Mouse (Mus musculus) megakaryocyte, adult 5-6 weeks (primary cell): Measurements from ENCODE around the gene Ttll6. TPM values are rescaled to one million over a fixed set of nuclear protein-coding genes. Genes with fewer than 3 reads are reported as not detected.

ENCODE experiments used
- ATAC-seq: 2 replicates; pipeline ENCODE4 v1.8.0; 2016; ENCODE audit warnings: mild to moderate bottlenecking, inconsistent platforms; ENCODE audit not compliant: poor library complexity, severe bottlenecking
- total RNA-seq, 2 experiments: library from RNA; stranded (forward) in 1 of 2; stranded (reverse) in 1 of 2; fragments of 153-499, 151-499 nt in 1 of 2; fragments of 221-1000, 200-1000 nt in 1 of 2; gene quantifications; 2 replicates each; pipeline versions ENCODE4 v1.2.3 to v1.2.4; 2015 to 2017

Gene Ttll6
- total RNA-seq, 2 experiments from 2014 or later: not detected

DNA sequence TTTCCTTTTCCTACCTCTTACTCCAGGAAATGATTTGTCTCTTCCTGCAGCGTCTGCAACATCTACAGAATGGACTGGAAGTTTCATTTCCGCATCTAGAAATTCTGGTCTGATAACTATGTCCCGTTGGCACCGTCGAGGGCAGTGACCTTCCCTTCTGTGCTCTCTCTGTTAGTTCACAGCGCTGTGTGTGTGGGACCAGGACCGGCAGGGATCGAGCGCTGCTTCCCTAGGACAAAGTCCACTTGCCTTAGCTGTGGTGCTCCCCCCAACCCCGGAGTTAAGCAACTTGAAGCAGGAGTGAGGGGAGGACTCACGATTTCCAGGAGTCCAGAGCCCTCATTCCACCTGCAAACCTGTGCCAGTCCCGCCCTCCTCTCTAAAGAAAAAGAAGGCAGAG, 31.2 kb downstream of the Ttll6 start:
- no peak for ATAC-seq

DNA sequence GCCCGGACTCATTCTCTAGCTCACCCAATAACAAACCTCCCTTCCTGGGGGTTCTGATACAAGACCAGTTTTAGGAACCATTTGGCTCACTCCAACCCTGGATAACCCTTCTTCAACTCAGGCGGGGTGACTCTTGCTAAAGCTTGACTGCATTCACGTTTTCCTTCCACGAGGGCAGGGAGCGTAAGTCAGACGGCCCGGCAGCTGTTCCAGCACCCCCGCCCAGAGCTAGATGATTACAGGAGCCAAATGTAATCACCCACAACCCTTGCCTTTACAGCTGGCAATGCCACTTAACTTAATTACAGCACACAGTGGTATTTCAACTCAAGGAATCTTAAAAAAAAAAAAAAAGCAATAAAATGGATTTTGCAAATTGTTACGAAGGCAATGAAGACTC, 34.5 kb downstream of the Ttll6 start:
- ATAC-seq: no peak

DNA sequence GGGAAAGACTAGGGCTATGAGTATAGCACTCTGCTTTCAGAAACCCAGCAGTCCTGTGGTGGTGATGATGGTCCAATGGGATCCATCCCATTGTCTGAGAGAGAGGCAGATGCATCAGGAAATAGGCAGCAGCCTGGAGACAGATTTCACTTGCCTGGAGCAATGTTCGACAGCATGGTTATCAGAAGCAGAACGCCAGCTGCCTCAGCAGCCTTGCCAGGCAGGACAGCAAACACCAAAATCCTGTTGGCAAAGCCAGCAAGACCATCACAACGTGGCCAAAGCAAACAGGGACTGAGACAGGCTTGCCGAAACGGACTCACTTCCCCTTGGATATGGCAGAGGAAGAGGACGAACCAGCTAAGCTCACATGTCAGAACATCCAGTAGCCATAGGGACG, 35.4 kb downstream of the Ttll6 start:
- no peak for ATAC-seq

DNA sequence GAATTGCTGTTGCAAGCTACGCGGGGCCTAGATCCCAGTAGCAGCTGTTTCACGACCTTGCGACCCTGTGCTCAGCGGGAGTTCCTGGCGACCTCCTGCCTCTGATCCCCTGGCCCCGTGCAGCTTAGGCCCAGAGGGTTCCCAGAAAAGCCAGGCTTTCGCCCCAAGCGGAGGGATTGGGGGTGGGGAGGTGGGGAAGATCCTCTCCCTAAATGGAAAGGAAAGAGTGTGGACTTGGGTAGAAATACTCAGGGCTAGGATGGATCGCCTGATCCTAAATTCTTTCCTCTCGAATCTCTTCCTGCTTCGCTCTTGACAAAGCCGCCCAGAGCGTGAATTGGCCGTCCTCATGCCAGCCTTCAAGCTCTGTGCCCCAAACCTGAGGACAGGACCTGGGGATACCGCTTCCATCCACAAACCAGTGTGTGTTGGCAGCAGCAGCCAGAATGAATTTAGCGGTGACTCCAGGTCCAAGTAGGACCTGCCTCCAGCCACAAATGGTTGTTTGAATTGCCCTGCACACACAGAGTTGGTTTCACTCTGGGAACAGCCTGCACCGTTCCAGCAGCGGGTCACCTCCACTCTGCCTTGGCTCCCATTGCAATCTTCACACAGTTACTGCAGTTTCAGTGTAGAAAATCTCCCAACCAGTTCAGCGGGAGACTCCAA, 37.3 kb downstream of the Ttll6 start:
- no peak for ATAC-seq

DNA sequence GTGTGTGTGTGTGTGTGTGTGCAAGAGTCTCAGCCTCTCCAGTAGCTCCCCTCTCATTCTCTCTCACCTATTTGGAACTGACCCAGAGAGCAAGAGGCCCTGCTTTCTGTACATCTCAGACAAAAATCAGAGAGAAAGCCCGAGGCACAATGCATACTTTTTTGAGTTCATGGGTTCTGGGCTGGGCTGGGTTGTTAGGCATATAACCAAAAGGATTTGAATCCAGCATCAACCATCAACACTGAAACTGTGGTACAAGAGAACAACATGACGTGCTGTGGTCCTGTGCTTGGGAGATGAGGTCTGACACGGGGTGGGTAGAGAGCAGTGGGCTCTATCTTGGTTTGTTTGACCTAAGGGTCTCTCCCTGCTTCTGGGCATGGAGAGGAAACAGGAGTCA, 38.0 kb downstream of the Ttll6 start:
- no peak for ATAC-seq

DNA sequence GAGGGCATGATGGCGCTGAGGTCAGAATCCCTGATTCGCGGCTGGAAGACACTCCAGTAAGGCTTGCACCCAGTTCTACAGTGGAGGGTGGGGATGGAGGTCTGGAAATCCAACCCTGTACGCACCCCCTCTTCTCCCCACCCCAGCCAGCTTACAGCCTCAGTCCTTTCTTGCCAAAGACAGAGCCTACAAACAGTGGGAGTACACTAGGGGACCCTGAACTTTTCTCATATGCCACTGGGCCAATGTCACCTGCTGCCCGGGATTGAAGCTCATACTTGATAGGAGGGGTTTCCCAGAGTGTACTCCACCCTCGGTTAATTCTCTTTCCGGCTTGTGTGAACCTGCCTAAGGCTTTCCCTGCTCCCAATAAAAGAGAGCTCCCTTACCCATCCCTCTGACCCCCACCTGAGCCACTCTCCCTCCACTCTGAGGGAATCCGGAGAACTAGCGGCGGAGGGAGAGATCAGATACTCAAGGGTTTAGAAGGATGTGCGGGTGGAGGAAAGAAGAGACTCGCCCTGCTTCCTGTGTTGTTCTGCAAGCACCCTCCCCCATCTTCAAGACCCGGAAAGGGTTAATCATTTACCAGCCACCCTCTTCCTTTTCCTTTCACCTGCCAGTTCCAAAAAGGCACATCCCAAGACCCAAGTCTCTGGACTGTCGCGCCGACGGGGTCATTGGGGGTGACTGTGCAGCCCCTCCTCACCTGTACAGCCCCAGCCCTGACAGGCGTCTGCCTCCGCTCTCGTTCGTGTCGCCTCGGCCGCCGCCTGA, 39.1 kb downstream of the Ttll6 start:
- ATAC-seq: no peak

DNA sequence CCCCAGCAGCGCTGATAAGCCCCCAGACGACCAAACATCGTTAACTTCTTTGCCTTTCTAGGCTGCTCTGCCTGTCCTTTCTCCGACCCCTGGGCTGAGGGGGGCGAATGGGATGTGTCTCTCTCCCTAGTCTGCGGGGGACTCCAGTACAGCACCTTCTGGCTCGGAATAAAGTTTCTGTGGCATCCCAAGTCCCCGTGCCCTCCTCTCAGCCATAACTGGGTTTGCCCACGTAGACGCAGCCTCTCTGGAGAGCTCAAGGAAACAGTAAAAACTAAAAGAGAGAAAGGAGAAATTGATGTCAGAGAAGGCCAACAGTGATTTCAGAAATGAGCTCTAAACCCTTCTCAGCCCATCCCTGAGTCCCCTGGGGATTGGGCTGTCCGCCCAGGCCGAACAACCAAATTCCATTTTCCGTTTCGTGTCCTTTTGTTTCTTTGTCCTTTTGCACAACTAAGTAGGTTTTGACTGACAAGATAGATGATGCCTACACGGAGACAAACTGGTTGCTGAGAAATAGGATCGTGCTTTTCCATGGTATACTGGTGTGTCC, 39.8 kb downstream of the Ttll6 start:
- ATAC-seq: no peak

DNA sequence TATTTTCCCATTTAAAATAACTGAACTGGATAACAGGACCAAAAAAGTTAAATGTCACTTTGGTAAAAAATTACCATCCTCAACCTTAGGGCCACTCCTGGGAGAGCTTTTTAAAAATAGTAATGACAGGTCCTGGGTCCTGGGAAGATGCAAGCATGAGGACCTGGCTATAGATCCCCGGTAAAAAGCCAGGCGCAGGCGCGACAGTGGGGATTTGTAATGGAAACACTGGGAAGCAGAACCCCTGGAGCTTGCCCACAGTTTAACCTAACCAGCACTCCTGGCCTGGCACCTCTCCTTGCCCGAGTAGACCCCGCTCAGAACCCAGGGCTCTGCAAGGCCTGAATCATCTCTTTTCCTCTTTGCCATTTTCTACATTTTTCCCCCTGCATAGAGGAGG, 41.3 kb downstream of the Ttll6 start:
- ATAC-seq: no peak

DNA sequence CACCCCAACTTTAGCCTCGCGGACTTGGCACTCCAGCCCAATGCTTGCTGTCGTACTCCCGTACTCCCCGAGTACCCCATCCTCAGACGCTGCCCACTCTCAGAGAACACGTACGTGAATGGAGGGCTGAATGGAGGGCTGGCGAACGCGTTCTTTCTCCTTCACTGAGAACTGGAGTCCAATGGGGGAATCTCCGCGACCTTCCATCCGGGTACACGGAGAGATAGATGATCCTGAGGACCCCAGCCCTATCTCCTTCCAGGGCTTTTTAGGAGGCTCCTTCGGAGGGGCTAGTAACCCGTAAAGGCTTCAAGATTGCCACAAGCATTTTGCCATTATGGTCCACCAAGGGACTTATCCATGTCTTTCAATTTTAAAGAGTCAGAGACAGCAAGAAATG, 41.9 kb downstream of the Ttll6 start:
- ATAC-seq: no peak

DNA sequence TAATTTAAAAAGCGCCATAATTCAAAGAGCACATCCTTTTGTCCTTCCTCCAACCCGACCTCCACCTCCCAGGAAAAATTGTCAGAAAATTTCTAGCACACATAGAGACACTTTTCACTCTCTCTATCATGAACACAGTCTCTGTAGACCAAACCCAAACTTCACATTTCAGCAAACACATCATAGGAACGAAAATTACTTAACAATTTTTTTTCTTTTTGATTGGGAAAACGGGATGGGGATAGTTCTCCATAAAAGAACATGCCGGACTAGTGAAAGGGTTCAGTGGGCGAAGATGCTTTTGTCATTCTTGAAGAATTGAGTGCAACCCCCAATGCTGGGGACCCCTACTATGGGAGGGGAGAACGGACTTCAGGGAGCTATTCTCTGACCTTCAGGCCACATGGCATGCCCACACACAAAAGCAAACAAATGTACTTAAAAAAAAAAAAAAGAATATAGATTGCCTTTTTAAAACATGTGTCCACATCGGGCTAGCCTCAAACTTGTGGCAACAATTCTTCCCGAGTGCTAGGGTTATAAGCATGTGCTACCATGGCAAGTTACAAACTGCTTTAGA, 42.5 kb downstream of the Ttll6 start:
- no peak for ATAC-seq

DNA sequence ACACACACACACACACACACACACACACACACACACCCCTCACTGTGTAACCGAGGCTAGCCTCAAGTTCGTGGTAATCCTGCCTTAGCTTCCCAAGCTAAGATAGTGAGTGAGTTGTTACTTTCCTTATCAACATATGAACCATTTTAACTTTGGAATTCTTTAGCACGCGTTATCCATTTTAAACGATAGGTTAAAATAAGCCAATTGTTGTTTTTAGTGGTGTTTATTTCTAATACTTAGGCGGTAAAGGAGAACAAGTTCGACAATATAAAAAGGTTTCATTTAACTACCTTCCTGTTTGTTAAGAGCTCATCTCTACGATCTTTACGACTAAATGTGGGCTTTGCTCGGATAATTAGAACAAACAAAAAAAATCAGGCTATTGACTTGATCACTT, 43.3 kb downstream of the Ttll6 start:
- ATAC-seq: no peak

DNA sequence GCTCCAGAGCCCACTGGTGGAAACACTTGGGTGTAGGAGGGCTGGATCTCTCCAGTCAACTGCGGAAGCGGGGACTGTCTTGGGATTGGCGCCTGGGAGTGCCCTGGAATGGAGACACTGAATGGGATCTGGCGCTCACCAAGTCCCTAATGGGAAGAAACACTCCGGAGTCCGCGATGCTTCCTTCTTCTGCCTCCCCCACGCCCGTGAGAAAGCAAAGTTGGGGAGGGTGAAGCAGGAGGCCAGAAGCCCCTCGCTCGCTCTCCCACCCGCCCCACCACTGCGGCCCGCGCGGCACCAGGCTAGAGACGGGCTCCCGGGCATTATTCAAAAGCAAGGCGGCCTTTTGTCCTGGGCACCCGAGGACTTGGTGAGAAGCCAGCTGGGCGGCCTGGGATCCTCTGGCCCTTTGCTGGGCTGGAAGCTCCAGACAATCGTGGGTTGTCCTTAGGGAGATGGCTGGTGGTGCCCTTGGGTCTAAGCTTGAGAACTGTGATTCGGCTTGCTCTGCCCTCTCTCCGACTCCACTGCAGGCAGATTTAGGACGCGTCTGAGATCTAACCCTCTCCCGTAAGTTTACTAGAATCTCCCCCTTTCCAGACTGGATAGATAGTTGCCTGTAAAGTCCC, 44.1 kb downstream of the Ttll6 start:
- no peak for ATAC-seq

DNA sequence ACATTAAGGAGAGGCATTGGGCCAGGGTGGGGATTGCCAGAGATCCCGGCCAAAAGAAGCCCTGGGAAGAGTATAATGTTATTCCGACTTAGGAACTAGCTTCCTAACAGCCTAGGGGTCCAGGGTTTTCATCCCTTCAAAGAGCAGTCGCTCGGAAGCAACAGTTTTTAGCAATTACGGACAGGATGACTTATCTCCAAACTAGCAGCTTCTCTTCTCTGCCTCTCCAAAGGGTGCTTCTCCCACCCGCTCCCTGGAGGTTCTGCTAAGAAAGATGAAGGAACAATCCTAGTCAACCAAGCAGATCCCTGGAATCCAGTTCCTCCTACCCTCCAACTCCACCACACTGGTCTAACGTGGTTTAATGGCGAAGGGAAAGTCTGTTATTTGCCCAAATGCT, 44.8 kb downstream of the Ttll6 start:
- ATAC-seq: no peak

DNA sequence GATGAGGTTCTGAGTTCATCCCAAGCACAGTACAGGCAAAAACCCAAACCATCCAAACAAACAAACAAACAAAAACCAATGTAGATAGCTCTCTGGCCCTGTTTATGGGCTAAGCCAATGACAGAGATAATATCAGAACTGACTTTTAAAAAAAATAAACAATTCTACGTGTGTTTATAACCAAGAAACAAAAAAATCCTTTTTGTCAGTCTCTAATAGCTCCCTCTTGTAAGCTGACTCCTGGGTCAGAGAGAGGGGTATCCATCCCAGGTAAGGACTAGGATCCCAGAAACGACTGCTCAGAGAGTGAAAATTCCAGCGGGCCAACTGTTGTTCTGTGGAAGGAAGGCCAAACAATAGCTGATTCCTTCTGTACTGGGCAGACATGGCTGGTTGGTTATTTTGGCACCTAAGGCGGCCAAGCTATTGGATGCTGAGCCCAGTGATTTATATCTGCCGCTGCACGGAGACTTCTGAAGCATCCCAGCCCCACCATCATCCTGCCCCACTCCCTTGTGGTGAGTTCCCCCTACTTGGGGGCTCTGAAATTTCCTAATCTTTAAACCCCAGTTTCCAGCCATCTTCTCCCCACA, 45.4 kb downstream of the Ttll6 start:
- ATAC-seq: no peak

DNA sequence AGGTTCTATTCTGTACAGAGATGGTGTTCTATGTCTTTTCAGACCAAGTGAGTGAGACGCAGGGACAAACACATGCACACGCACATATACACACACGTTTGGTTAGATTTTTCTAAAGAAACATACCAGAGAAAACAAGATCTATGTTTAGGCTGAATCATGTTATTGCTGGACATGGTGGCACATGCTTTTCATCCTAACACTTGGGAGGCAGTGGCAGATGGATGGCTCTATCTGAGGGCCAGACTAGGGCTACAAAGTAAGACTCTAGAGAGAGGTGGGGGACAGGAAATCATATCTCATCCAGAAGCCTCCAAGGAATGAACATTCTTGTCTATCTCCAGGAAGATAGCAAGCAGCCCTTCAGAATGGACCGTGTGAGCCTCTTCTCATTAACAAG, 47.5 kb downstream of the Ttll6 start:
- ATAC-seq: no peak

DNA sequence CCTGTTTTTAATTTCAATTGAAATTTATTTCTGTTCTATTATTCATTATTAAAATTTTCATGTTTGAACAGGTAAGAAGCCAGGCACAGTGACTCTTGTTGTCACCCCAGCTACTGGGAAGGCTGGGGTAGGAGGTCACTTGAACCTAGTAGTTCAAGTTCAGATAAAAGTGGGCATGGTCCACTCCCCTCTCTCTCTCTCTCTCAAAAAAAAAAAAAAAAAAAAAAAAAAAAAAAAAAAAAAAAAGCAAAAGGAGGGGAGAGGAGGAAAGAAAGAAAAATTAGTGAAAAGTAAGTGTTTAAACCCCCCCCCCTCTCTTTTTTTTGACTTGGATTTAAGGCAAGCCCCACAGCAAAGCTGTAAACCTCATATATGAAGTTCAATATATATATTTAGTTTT, 50.6 kb downstream of the Ttll6 start:
- ATAC-seq: no peak

DNA sequence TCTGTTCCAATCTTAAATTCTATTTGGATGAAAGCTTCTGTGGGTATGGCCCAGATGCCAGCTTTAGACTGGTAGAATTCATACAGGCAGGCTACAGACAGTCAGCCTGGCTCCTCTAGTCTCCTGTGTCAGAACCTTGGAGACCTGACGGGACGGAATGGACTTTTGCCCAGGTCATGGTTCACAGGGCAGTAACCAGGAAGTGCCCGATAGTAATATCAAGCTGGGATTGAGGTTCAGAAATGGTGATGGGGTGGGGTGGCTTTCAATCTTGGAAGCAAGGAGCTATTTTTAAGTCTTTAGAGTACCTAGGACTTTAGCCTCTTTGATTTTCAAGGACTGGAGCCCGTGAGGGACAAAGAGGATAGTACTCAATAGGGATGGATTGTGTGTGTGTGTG, 53.7 kb downstream of the Ttll6 start:
- no peak for ATAC-seq

DNA sequence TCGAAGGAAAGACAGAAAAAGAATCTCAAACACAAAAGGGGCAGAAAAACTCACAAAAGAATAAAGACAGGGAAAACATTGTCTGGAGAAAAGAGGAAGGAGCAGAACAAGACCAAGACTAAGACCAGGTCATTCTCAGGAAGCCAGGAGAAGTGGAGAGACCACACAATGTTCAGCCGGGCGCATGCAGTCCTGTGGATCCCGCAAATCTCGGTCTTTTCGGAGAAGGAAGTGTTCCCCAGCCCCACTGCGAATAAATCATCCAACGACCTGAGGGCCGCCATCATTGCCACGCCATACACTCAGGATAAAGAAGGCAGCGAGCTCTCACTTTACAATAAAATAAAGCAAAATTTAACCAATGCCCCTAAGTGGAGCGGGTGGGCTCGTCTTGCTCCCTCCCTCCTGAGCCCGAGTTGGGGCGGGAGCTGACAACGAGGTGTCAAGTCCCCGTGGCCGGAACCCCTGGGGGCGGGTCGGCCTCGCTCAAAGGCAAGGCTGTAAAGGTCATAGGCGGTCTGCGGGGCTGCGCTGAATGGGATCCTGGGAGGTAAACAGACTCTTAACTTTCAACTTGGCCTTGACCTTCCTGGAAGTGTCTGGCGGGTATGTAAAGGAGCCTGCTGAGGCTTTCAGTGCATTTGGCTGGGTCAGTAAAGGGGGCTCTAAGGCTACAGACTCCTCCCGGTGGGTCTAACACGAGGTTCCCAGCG, 56.4 kb downstream of the Ttll6 start:
- ATAC-seq: no peak

DNA sequence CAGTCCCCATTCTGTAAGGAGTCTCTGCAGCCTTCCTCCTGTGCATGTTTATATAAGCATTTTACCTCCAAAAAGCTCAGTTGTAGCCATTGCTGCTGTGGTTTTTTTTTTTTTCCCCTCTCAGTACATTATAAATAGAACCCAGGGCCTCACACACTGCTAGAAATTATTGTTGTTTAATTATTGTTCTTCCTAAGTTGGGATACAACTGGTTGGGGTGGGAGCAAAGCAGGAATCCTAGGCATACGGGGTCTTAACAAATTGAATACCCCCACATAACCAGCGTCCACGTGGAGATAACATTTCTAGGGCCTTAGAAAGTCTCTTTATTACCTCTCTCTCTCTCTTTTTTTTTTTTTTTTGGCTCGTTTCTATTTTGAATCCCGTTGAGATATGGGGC, 57.5 kb downstream of the Ttll6 start:
- no peak for ATAC-seq

DNA sequence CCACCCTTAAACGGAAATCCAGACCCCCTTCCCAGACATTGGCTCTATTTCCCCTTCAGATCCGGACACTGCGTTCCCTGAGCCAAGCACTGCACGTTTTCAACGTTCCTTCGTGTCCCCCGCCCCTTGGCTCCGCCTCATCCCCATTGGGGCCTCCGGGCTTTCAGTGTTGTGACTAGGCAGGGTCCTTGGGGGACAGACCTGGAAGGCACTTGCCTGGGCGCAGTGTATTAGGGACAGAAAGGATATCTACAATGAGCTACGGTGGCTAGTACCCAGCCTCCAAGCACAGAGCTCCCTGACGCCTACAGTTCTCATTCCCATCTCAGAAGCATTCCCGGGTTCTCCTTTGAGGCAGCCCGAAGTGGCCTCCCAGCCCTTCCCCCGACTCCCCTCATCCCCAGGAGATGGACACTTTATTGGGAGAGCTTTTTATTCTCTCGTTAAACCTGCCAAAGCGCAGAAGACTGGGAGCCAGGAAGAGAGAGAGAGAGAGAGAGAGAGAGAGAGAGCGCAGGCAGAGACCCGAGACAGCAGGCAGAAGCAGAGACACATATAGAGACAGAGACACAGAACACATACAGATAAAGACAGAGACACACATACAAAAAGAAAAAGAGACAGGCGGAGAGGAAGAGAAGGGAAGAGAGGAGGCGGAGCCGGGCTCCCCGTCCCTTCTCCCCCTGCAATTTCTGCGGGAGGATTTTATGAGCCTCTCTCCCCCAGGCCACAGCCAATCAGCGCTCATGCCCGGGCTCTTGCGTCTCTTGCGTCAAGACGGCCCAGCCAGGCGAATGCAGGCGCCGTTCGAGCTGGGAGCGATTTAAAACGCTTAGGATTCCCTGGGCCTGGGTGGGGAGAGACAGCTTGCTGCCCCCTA, 60.2 kb downstream of the Ttll6 start, which contains the start of gene Hoxb13:
TSS of gene Hoxb13 (plus strand) at position 796 of the 880 bp plus-strand sequence.
- no peak for ATAC-seq
